Mouse (Mus musculus): ENCODE measurements around the gene Speer1. TPM values are rescaled to one million over a fixed set of nuclear protein-coding genes. Genes with fewer than 3 reads are reported as not detected.
"Not testable (repeated sequence)": the region's sequence is repeated elsewhere in the genome, so short reads cannot be mapped to it uniquely, and the experiment has no call there.

Gene Speer1
- polyA plus RNA-seq (2014; fragmentation: Nextera tagmentation; extraction: Ambion mirVana): not detected in 2 replicates

- not testable (repeated sequence) for H3K4me3 ChIP-seq (ENCODE audit: low read depth, low read length); H3K27me3 ChIP-seq (replicated peaks; ENCODE audit: control insufficient read depth, insufficient read depth, low read length); H3K27ac ChIP-seq (ENCODE audit: low read depth); H3K36me3 ChIP-seq (ENCODE audit: control insufficient read depth, insufficient read depth, low read length); H3K9me3 ChIP-seq (ENCODE audit: control insufficient read depth, low read length); DNase-seq (ENCODE audit: low spot score); H3K9ac ChIP-seq (ENCODE audit: low read length); H3K4me1 ChIP-seq (replicated peaks; ENCODE audit: control insufficient read depth, insufficient read depth, low read length); H3K4me2 ChIP-seq (ENCODE audit: low read length); ATAC-seq (replicated peaks; ENCODE audit: low FRiP score, low TSS enrichment, low read depth)
- whole genome bisulfite sequencing: no CpG with 5 or more reads among the region's 4 CpGs
Observed at GRCm38 (mm10) chr5:11341216-11341615, at the start of gene Speer1. Speer1 (plus strand) TSS chr5:11341516.

Other genes starting within 250 kb of the Speer1 start
- gene Gm8879, start 213.9 kb upstream of the Speer1 start, polyA plus RNA-seq (2014; fragmentation: Nextera tagmentation; extraction: Ambion mirVana): not detected in 2 replicates
- gene Gm5861, start 158.4 kb upstream of the Speer1 start, polyA plus RNA-seq (2014; fragmentation: Nextera tagmentation; extraction: Ambion mirVana): not detected in 2 replicates
- not detected in 2 replicates for gene Gm8890, start 85.5 kb upstream of the Speer1 start, polyA plus RNA-seq (2014; fragmentation: Nextera tagmentation; extraction: Ambion mirVana)
- gene Gm8897, start 74.9 kb downstream of the Speer1 start, polyA plus RNA-seq (2014; fragmentation: Nextera tagmentation; extraction: Ambion mirVana): not detected in 2 replicates
- not detected in 2 replicates for gene Gm8906, start 161.2 kb downstream of the Speer1 start, polyA plus RNA-seq (2014; fragmentation: Nextera tagmentation; extraction: Ambion mirVana)

Data from intestine, embryonic 14.5 days (tissue).